Mouse (Mus musculus): ENCODE measurements around the gene St3gal6. TPM values are rescaled to one million over a fixed set of nuclear protein-coding genes. Genes with fewer than 3 reads are reported as not detected.

St3gal6 gene
- polyA plus RNA-seq, 1 experiment from 2014 or later, result 6.7 TPM

DNA sequence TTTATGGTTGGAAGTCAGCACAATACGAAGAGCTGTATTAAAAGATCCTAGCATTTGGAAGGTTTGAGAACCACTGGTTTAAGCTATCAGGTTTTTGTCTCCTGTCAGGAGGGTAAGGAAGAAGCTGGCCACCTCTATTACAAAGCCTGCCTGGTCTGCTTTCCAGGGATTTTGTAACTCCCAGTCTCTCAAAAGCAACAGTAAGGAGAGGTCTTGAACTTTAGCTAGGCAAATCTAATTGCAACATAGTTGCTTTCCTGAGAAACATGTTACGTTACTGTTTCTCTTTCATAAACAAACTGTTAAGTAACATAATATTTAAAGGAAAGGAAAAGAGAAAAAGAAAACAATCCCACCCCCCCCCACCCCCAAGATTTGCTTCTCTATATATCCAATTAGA is 12.0 kb upstream of the St3gal6 start:
- no peak for ATAC-seq

DNA sequence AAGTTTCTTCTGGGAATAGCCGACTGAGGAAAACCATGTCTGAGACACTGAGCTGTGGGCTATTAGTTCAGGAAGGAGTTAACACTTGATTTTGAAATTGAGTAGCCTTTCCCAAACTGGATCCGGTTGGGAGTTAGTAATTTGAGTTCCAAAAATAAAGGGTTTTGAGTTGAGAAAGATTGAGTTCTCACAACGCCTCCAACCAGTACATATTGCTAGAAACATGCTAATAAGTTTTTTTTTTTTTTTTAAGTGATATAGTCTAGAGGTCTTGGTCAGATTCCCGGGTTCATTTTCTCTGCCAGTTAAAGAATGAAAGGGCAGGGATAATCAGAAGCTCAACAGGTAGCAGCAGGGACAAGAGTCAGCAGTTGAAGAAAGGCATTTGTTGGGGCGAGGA is 11.2 kb upstream of the St3gal6 start:
- no peak overlapping the region for H3K9ac ChIP-seq (replicated peaks; ENCODE audit: low read depth, low read length)
- H3K36me3 ChIP-seq (ENCODE audit: control insufficient read depth, insufficient read depth), result no peaks in the 10 kb centered on the region
- H3K4me3 ChIP-seq (replicated peaks; ENCODE audit: low read length), result no peak overlapping the region
- no peaks in the 10 kb centered on the region for H3K9me3 ChIP-seq (ENCODE audit: control insufficient read depth, low read length)
- no peaks in the 10 kb centered on the region for H3K4me1 ChIP-seq (replicated peaks; ENCODE audit: control insufficient read depth, insufficient read depth, low read length)
- no peak overlapping the region for H3K27ac ChIP-seq (ENCODE audit: low read length)
- 46% methylated on average over 5 of the region's 5 CpGs for WGBS
- no peak for ATAC-seq
- H3K4me2 ChIP-seq (ENCODE audit: low read length), result no peak overlapping the region
- H3K27me3 ChIP-seq (replicated peaks; ENCODE audit: control insufficient read depth, insufficient read depth, low read length), result no peaks in the 10 kb centered on the region

More for the DNA sequence above, 12.0 kb upstream of the St3gal6 start:
- H3K4me1 ChIP-seq (replicated peaks; ENCODE audit: control insufficient read depth, insufficient read depth, low read length), result no peaks in the 10 kb centered on the region
- no peaks in the 10 kb centered on the region for H3K36me3 ChIP-seq (ENCODE audit: control insufficient read depth, insufficient read depth)
- no peak overlapping the region for H3K4me2 ChIP-seq (ENCODE audit: low read length)
- H3K9me3 ChIP-seq (ENCODE audit: control insufficient read depth, low read length), result no peaks in the 10 kb centered on the region
- no peaks in the 10 kb centered on the region for H3K27me3 ChIP-seq (replicated peaks; ENCODE audit: control insufficient read depth, insufficient read depth, low read length)
- no peak overlapping the region for H3K4me3 ChIP-seq (replicated peaks; ENCODE audit: low read length)
- H3K27ac ChIP-seq (ENCODE audit: low read length), result no peak overlapping the region
- WGBS, result 88% methylated on average over 2 of the region's 2 CpGs
- no peak overlapping the region for H3K9ac ChIP-seq (replicated peaks; ENCODE audit: low read depth, low read length)

DNA sequence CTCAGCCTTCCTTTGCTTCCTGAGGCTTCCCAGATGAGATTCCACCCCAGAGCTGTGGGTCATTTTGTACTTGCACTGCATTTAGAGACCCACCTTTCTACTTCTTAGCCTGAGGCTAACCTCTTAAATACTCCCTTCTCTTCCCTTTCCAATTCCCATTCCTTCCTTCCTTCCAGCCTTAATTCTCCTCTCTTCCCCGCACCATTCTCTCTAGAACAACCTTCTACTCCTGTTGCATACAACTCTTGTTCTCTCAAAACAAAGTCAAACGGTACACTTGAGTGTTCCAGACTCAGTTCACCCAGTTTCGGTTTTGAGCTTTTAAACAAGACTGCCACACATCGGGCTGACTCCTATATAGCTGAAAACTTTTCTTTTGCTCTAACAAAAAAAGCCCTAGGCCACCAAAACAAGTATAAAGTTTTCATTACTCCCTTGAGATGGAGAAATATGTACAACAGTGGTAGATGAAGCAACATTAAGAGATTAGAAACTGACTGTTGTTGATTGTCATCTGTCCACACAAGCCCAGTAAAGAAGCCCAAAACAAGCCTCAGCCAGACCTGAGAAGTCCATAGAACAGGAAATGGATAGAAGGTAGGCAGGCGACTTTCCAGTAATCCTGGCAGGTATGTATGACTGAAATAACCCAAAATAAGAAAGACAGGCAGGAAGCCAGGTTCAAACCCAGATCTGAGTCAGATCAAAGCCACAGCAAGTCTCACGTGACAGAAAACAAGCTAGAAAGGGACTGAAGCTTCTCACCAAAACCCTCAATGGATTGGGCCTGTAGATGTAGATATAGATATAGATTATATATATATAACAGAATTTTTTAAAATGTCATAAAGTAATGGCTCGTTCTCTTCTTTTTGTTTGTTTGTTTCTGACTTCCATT is 10.5 kb upstream of the St3gal6 start:
- no peak for ATAC-seq
- no peak overlapping the region for H3K4me3 ChIP-seq (replicated peaks; ENCODE audit: low read length)
- no peaks in the 10 kb centered on the region for H3K27me3 ChIP-seq (replicated peaks; ENCODE audit: control insufficient read depth, insufficient read depth, low read length)
- 88% methylated on average over 7 of the region's 7 CpGs for WGBS
- no peaks in the 10 kb centered on the region for H3K36me3 ChIP-seq (ENCODE audit: control insufficient read depth, insufficient read depth)
- no peak overlapping the region for H3K4me2 ChIP-seq (ENCODE audit: low read length)
- H3K27ac ChIP-seq (ENCODE audit: low read length), result no peak overlapping the region
- H3K4me1 ChIP-seq (replicated peaks; ENCODE audit: control insufficient read depth, insufficient read depth, low read length), result no peaks in the 10 kb centered on the region
- no peak overlapping the region for H3K9ac ChIP-seq (replicated peaks; ENCODE audit: low read depth, low read length)
- no peaks in the 10 kb centered on the region for H3K9me3 ChIP-seq (ENCODE audit: control insufficient read depth, low read length)

DNA sequence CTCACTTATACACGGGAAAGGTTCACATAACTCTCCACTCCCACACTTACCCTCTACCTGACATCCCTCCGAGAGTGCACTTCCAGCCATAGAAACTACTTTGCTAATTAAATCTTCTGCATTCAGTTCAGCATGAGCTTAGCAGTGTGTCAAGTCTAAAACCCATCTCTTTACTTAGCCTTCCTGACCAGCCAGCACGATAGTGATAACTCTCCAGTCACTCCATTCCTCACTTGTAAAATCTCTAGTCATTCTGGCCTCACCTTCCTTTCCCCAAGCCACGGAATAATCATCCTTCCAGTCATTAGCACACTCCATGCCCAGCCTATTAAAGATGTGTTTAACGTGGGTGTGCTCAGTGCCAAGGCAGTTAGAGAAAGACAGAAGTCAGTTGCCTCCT is 9.7 kb upstream of the St3gal6 start:
- H3K4me2 ChIP-seq (ENCODE audit: low read length), result no peak overlapping the region
- H3K27me3 ChIP-seq (replicated peaks; ENCODE audit: control insufficient read depth, insufficient read depth, low read length), result no peaks in the 10 kb centered on the region
- WGBS, result 66% methylated on average over 5 of the region's 5 CpGs
- no peaks in the 10 kb centered on the region for H3K9me3 ChIP-seq (ENCODE audit: control insufficient read depth, low read length)
- no peaks in the 10 kb centered on the region for H3K4me1 ChIP-seq (replicated peaks; ENCODE audit: control insufficient read depth, insufficient read depth, low read length)
- H3K36me3 ChIP-seq (ENCODE audit: control insufficient read depth, insufficient read depth), result no peaks in the 10 kb centered on the region
- H3K27ac ChIP-seq (ENCODE audit: low read length), result no peak overlapping the region
- ATAC-seq, result no peak
- H3K9ac ChIP-seq (replicated peaks; ENCODE audit: low read depth, low read length), result no peak overlapping the region
- no peak overlapping the region for H3K4me3 ChIP-seq (replicated peaks; ENCODE audit: low read length)

DNA sequence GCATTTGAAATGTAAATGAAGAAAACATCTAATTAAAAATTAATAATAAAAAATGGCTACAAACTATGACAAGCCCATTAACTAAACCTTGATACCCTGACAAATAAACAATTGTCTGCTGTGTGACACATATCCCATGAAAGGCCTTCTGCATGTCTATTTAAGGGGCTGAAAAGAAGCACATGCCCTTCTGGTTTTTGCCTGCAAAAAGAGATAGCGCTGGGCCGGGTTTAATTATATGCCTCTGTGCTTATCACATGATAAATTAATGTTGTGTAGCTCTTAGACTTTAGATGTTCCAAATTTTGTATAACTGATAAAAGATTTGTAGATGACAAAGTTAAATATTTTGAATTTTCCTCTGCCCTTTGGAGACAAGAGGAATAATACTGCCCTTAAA is 9.2 kb upstream of the St3gal6 start:
- no peak overlapping the region for H3K4me2 ChIP-seq (ENCODE audit: low read length)
- no peak for ATAC-seq
- no peaks in the 10 kb centered on the region for H3K36me3 ChIP-seq (ENCODE audit: control insufficient read depth, insufficient read depth)
- H3K9ac ChIP-seq (replicated peaks; ENCODE audit: low read depth, low read length), result no peak overlapping the region
- no peaks in the 10 kb centered on the region for H3K4me1 ChIP-seq (replicated peaks; ENCODE audit: control insufficient read depth, insufficient read depth, low read length)
- H3K9me3 ChIP-seq (ENCODE audit: control insufficient read depth, low read length), result no peaks in the 10 kb centered on the region
- no peak overlapping the region for H3K27ac ChIP-seq (ENCODE audit: low read length)
- no peak overlapping the region for H3K4me3 ChIP-seq (replicated peaks; ENCODE audit: low read length)
- WGBS, result 73% methylated on average over 2 of the region's 2 CpGs
- H3K27me3 ChIP-seq (replicated peaks; ENCODE audit: control insufficient read depth, insufficient read depth, low read length), result no peaks in the 10 kb centered on the region

DNA sequence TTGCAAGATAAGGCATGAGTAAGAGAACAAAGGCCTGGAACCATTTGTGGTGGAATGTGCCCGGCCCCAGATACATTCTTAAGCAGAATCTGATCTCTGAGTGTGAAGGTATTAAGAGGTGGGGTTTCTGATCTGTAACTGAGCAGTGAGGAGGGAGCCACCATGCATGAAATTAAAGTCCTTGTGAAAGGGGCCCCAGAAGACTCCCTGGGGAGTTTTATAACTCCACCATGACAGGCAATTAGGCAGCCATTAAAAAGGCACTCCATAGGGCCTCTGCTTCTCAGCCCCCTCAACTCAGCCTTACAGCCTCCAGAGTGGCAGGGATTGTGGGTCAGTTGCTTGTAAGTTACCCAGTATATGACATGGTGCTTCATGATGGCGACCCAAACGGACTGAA is 8.5 kb upstream of the St3gal6 start:
- H3K27ac ChIP-seq (ENCODE audit: low read length), result no peak overlapping the region
- 26% methylated on average over 3 of the region's 3 CpGs for WGBS
- no peaks in the 10 kb centered on the region for H3K9me3 ChIP-seq (ENCODE audit: control insufficient read depth, low read length)
- no peaks in the 10 kb centered on the region for H3K36me3 ChIP-seq (ENCODE audit: control insufficient read depth, insufficient read depth)
- no peaks in the 10 kb centered on the region for H3K4me1 ChIP-seq (replicated peaks; ENCODE audit: control insufficient read depth, insufficient read depth, low read length)
- no peak overlapping the region for H3K4me2 ChIP-seq (ENCODE audit: low read length)
- no peak overlapping the region for H3K4me3 ChIP-seq (replicated peaks; ENCODE audit: low read length)
- H3K9ac ChIP-seq (replicated peaks; ENCODE audit: low read depth, low read length), result no peak overlapping the region
- no peak for ATAC-seq
- H3K27me3 ChIP-seq (replicated peaks; ENCODE audit: control insufficient read depth, insufficient read depth, low read length), result no peaks in the 10 kb centered on the region

DNA sequence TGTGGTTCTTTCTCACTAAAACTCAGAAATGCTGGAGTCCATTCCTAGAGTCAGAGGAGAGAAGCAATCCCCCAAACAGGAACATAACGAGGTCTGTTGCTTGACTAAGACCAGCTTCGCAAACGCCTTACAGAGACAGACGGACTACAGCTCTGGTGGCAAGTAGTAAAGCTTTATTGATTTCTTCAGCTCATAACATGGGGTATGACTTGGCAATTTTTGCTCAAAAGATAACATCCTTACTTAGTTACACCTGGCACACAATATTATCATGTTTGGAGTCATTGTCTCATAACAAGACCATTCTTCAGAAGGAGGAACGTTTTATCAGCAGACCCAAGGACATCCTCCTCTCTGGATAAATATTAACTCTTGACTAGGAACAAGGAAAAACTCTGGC is 3.8 kb upstream of the St3gal6 start:
- no peaks in the 10 kb centered on the region for H3K36me3 ChIP-seq (ENCODE audit: control insufficient read depth, insufficient read depth)
- H3K27me3 ChIP-seq (replicated peaks; ENCODE audit: control insufficient read depth, insufficient read depth, low read length), result no peaks in the 10 kb centered on the region
- 60% methylated on average over 5 of the region's 5 CpGs for WGBS
- no peak for ATAC-seq
- no peak overlapping the region for H3K4me3 ChIP-seq (replicated peaks; ENCODE audit: low read length)
- H3K9me3 ChIP-seq (ENCODE audit: control insufficient read depth, low read length), result no peaks in the 10 kb centered on the region
- H3K4me1 ChIP-seq (replicated peaks; ENCODE audit: control insufficient read depth, insufficient read depth, low read length), result no peaks in the 10 kb centered on the region
- no peak overlapping the region for H3K4me2 ChIP-seq (ENCODE audit: low read length)
- no peak overlapping the region for H3K9ac ChIP-seq (replicated peaks; ENCODE audit: low read depth, low read length)
- H3K27ac ChIP-seq (ENCODE audit: low read length), result no peak overlapping the region

- no peak overlapping the region for H3K9ac ChIP-seq (replicated peaks; ENCODE audit: low read depth, low read length)
- H3K9me3 ChIP-seq (ENCODE audit: control insufficient read depth, low read length), result no peaks in the 10 kb centered on the region
- no peak for ATAC-seq
- no peaks in the 10 kb centered on the region for H3K36me3 ChIP-seq (ENCODE audit: control insufficient read depth, insufficient read depth)
- H3K4me3 ChIP-seq (replicated peaks; ENCODE audit: low read length), result no peak overlapping the region
- H3K4me2 ChIP-seq (ENCODE audit: low read length), result no peak overlapping the region
- H3K4me1 ChIP-seq (replicated peaks; ENCODE audit: control insufficient read depth, insufficient read depth, low read length), result peaks cover 7% of the 10 kb centered on the region
- H3K27ac ChIP-seq (ENCODE audit: low read length), result no peak overlapping the region
- WGBS, result 90% methylated on average over 6 of the region's 6 CpGs
- H3K27me3 ChIP-seq (replicated peaks; ENCODE audit: control insufficient read depth, insufficient read depth, low read length), result no peaks in the 10 kb centered on the region; the same call in 1 of the 2 replicates
These were observed 2.7 kb upstream of the St3gal6 start for GRCm38 (mm10) chr16:58526729-58527128.

DNA sequence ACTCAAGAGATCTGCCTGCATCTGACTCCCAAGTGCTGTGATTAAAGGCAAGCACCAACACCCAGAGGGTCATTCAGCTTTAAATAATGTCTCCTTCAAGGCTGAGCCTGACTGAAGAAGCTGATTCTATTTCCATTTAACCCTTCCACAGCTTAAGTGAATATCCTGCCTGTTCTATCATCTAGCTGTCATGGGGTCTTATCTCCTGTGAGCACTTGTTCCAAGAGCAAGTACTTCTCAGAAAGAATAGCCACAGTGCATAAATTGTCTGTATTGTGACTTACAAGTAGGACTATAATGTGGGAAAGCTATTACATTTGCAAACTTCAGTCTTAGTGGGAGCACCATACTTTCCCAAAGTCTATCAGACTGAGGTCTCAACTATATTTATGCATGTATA is 1.8 kb upstream of the St3gal6 start:
- H3K4me1 ChIP-seq (replicated peaks; ENCODE audit: control insufficient read depth, insufficient read depth, low read length), result peaks cover 7% of the 10 kb centered on the region
- H3K4me3 ChIP-seq (replicated peaks; ENCODE audit: low read length), result no peak overlapping the region
- no peak for ATAC-seq
- H3K27me3 ChIP-seq (replicated peaks; ENCODE audit: control insufficient read depth, insufficient read depth, low read length), result no peaks in the 10 kb centered on the region; the same call in 1 of the 2 replicates
- H3K9ac ChIP-seq (replicated peaks; ENCODE audit: low read depth, low read length), result no peak overlapping the region
- no peaks in the 10 kb centered on the region for H3K9me3 ChIP-seq (ENCODE audit: control insufficient read depth, low read length)
- H3K4me2 ChIP-seq (ENCODE audit: low read length), result no peak overlapping the region
- H3K36me3 ChIP-seq (ENCODE audit: control insufficient read depth, insufficient read depth), result no peaks in the 10 kb centered on the region
- H3K27ac ChIP-seq (ENCODE audit: low read length), result no peak overlapping the region
